Mouse (Mus musculus): Measurements from ENCODE around the gene Dlgap3. TPM values are rescaled to one million over a fixed set of nuclear protein-coding genes. Genes with fewer than 3 reads are reported as not detected.

The Dlgap3 gene
- polyA plus RNA-seq, 1 experiment from 2014 or later: 0.45 TPM

GRCm38 (mm10) chr4:127179469-127180449, 10.8 kb downstream of the Dlgap3 start:
- Histone ChIP-seq H3K4me2 (ENCODE audit: low read depth, low read length) (no peak overlapping the region), H3K9me3 (replicated peaks; ENCODE audit: control insufficient read depth, low read length) (no peaks in the 10 kb centered on the region), H3K36me3 (ENCODE audit: control insufficient read depth, insufficient read depth, low read length) (no peaks in the 10 kb centered on the region), H3K4me3 (replicated peaks; ENCODE audit: low read length) (no peak overlapping the region), H3K27ac (ENCODE audit: low read length) (no peak overlapping the region), H3K27me3 (ENCODE audit: control insufficient read depth, insufficient read depth, low read length) (peaks cover 10% of the 10 kb centered on the region; the same call in 1 of the 2 replicates), H3K4me1 (ENCODE audit: control insufficient read depth, insufficient read depth, low read length) (no peaks in the 10 kb centered on the region), H3K9ac (ENCODE audit: low read length) (no peak overlapping the region)
- ATAC-seq (ENCODE audit: insufficient read depth, low FRiP score): no peak
- WGBS: 10% methylated on average over 19 of the region's 19 CpGs

- Histone ChIP-seq H3K36me3 (ENCODE audit: control insufficient read depth, insufficient read depth, low read length) (no peaks in the 10 kb centered on the region), H3K4me3 (replicated peaks; ENCODE audit: low read length) (no peak overlapping the region), H3K9ac (ENCODE audit: low read length) (no peak overlapping the region), H3K4me1 (ENCODE audit: control insufficient read depth, insufficient read depth, low read length) (no peaks in the 10 kb centered on the region), H3K4me2 (ENCODE audit: low read depth, low read length) (no peak overlapping the region), H3K9me3 (replicated peaks; ENCODE audit: control insufficient read depth, low read length) (no peaks in the 10 kb centered on the region), H3K27me3 (ENCODE audit: control insufficient read depth, insufficient read depth, low read length) (peaks cover 10% of the 10 kb centered on the region; the same call in 1 of the 2 replicates), H3K27ac (ENCODE audit: low read length) (no peak overlapping the region)
- 66% methylated on average over 3 of the region's 3 CpGs for WGBS
- ATAC-seq (ENCODE audit: insufficient read depth, low FRiP score): no peak
Measured at GRCm38 (mm10) chr4:127180450-127180840, 11.4 kb downstream of the Dlgap3 start.

- Histone ChIP-seq H3K4me3 (replicated peaks; ENCODE audit: low read length) (no peak overlapping the region), H3K27ac (ENCODE audit: low read length) (no peak overlapping the region), H3K4me2 (ENCODE audit: low read depth, low read length) (no peak overlapping the region), H3K27me3 (ENCODE audit: control insufficient read depth, insufficient read depth, low read length) (peaks cover 10% of the 10 kb centered on the region; the same call in 1 of the 2 replicates), H3K4me1 (ENCODE audit: control insufficient read depth, insufficient read depth, low read length) (no peaks in the 10 kb centered on the region), H3K9me3 (replicated peaks; ENCODE audit: control insufficient read depth, low read length) (no peaks in the 10 kb centered on the region), H3K36me3 (ENCODE audit: control insufficient read depth, insufficient read depth, low read length) (no peaks in the 10 kb centered on the region), H3K9ac (ENCODE audit: low read length) (no peak overlapping the region)
- 79% methylated on average over 9 of the region's 9 CpGs for WGBS
- ATAC-seq (ENCODE audit: insufficient read depth, low FRiP score): no peak
Measured at GRCm38 (mm10) chr4:127181010-127181409, 12.0 kb downstream of the Dlgap3 start.

GRCm38 (mm10) chr4:127183867-127184266, 14.9 kb downstream of the Dlgap3 start:
- Histone ChIP-seq H3K27ac (ENCODE audit: low read length) (no peak overlapping the region), H3K36me3 (ENCODE audit: control insufficient read depth, insufficient read depth, low read length) (no peaks in the 10 kb centered on the region), H3K4me3 (replicated peaks; ENCODE audit: low read length) (no peak overlapping the region), H3K9ac (ENCODE audit: low read length) (no peak overlapping the region), H3K27me3 (ENCODE audit: control insufficient read depth, insufficient read depth, low read length) (peaks cover 8% of the 10 kb centered on the region; the same call in 1 of the 2 replicates), H3K4me1 (ENCODE audit: control insufficient read depth, insufficient read depth, low read length) (no peaks in the 10 kb centered on the region), H3K9me3 (replicated peaks; ENCODE audit: control insufficient read depth, low read length) (no peaks in the 10 kb centered on the region), H3K4me2 (ENCODE audit: low read depth, low read length) (no peak overlapping the region)
- WGBS: 79% methylated on average over 5 of the region's 5 CpGs
- no peak for ATAC-seq (ENCODE audit: insufficient read depth, low FRiP score)

- WGBS: 88% methylated on average over 6 of the region's 6 CpGs
- Histone ChIP-seq H3K4me1 (ENCODE audit: control insufficient read depth, insufficient read depth, low read length) (no peaks in the 10 kb centered on the region), H3K27me3 (ENCODE audit: control insufficient read depth, insufficient read depth, low read length) (no peaks in the 10 kb centered on the region), H3K27ac (ENCODE audit: low read length) (no peak overlapping the region), H3K9me3 (replicated peaks; ENCODE audit: control insufficient read depth, low read length) (no peaks in the 10 kb centered on the region), H3K9ac (ENCODE audit: low read length) (no peak overlapping the region), H3K4me2 (ENCODE audit: low read depth, low read length) (no peak overlapping the region), H3K4me3 (replicated peaks; ENCODE audit: low read length) (no peak overlapping the region), H3K36me3 (ENCODE audit: control insufficient read depth, insufficient read depth, low read length) (no peaks in the 10 kb centered on the region)
- no peak for ATAC-seq (ENCODE audit: insufficient read depth, low FRiP score)
Measured at GRCm38 (mm10) chr4:127190921-127191320, 21.9 kb downstream of the Dlgap3 start.

- Histone ChIP-seq H3K4me1 (ENCODE audit: control insufficient read depth, insufficient read depth, low read length) (no peaks in the 10 kb centered on the region), H3K4me2 (ENCODE audit: low read depth, low read length) (no peak overlapping the region), H3K27me3 (ENCODE audit: control insufficient read depth, insufficient read depth, low read length) (no peaks in the 10 kb centered on the region), H3K27ac (ENCODE audit: low read length) (no peak overlapping the region), H3K36me3 (ENCODE audit: control insufficient read depth, insufficient read depth, low read length) (no peaks in the 10 kb centered on the region), H3K9ac (ENCODE audit: low read length) (no peak overlapping the region), H3K9me3 (replicated peaks; ENCODE audit: control insufficient read depth, low read length) (no peaks in the 10 kb centered on the region), H3K4me3 (replicated peaks; ENCODE audit: low read length) (no peak overlapping the region)
- WGBS: 71% methylated on average over 8 of the region's 8 CpGs
- no peak for ATAC-seq (ENCODE audit: insufficient read depth, low FRiP score)
Measured at GRCm38 (mm10) chr4:127192704-127193103, 23.7 kb downstream of the Dlgap3 start.

GRCm38 (mm10) chr4:127193378-127194155, 24.6 kb downstream of the Dlgap3 start:
- ATAC-seq (ENCODE audit: insufficient read depth, low FRiP score): no peak
- H3K27ac ChIP-seq (ENCODE audit: low read length): no peak overlapping the region
- WGBS: 65% methylated on average over 14 of the region's 14 CpGs
- H3K9me3 ChIP-seq (replicated peaks; ENCODE audit: control insufficient read depth, low read length): no peaks in the 10 kb centered on the region
- H3K36me3 ChIP-seq (ENCODE audit: control insufficient read depth, insufficient read depth, low read length): no peaks in the 10 kb centered on the region
- no peak overlapping the region for H3K4me3 ChIP-seq (replicated peaks; ENCODE audit: low read length)
- H3K27me3 ChIP-seq (ENCODE audit: control insufficient read depth, insufficient read depth, low read length): no peaks in the 10 kb centered on the region
- H3K4me2 ChIP-seq (ENCODE audit: low read depth, low read length): no peak overlapping the region
- no peaks in the 10 kb centered on the region for H3K4me1 ChIP-seq (ENCODE audit: control insufficient read depth, insufficient read depth, low read length)
- H3K9ac ChIP-seq (ENCODE audit: low read length): no peak overlapping the region

GRCm38 (mm10) chr4:127194477-127195269, 25.7 kb downstream of the Dlgap3 start:
- H3K9ac ChIP-seq (ENCODE audit: low read length): no peak overlapping the region
- 81% methylated on average over 25 of the region's 25 CpGs for WGBS
- H3K27me3 ChIP-seq (ENCODE audit: control insufficient read depth, insufficient read depth, low read length): no peaks in the 10 kb centered on the region
- no peaks in the 10 kb centered on the region for H3K4me1 ChIP-seq (ENCODE audit: control insufficient read depth, insufficient read depth, low read length)
- H3K9me3 ChIP-seq (replicated peaks; ENCODE audit: control insufficient read depth, low read length): no peaks in the 10 kb centered on the region
- no peak overlapping the region for H3K4me2 ChIP-seq (ENCODE audit: low read depth, low read length)
- H3K36me3 ChIP-seq (ENCODE audit: control insufficient read depth, insufficient read depth, low read length): no peaks in the 10 kb centered on the region
- H3K4me3 ChIP-seq (replicated peaks; ENCODE audit: low read length): no peak overlapping the region
- H3K27ac ChIP-seq (ENCODE audit: low read length): no peak overlapping the region
- ATAC-seq (ENCODE audit: insufficient read depth, low FRiP score): 0 out of 2 replicates have a peak, but pooled peaks have one; percentile 35
